Mouse (Mus musculus) cortical plate, adult 2 months (tissue): ENCODE measurements around the gene D330045A20Rik.

ENCODE experiments used
- CTCF ChIP-seq: fragments of 200-500 bp; IDR thresholded peaks from 2 replicates; pipeline ENCODE4 v1.5.1; 2011; ENCODE audit warnings: mild to moderate bottlenecking, control low read depth, low read length; ENCODE audit not compliant: insufficient read depth; ENCODE audit errors: extremely low read depth
- POLR2A ChIP-seq: fragments of 200-500 bp; IDR thresholded peaks from 2 replicates; pipeline ENCODE4 v1.6.1; 2011; ENCODE audit warnings: mild to moderate bottlenecking, low read length, control low read depth; ENCODE audit not compliant: insufficient read depth; ENCODE audit errors: extremely low read depth

DNA sequence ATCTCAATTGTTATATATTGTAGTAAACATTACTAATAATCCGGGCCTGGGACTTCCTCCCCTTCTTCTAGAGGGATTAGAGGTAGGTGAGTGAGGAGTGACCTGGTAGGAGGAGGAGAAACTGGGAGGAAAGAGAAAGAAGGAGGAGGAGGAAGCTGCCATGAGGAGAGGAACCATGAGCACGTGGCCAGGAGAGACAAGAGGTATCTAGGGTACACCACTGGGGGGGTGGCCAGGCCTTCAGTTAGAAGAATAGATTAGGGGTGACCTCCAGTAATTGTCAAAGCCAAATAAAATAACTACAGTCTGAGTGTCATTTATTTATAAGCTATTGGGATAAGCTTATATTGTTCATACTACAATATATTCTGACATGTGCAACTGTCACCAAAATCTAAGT, 45.0 kb upstream of the D330045A20Rik start:
- no peak for TF ChIP-seq CTCF
- TF ChIP-seq POLR2A, result no peak
